Mouse (Mus musculus) testis, postnatal 14 days (tissue): ENCODE results near the gene Kcnip3.

ENCODE experiments used
- DNase-seq: peaks from one replicate; pipeline ENCODE4 v3.0.0; 2021; ENCODE audit warnings: low spot score

The Kcnip3 gene

DNA sequence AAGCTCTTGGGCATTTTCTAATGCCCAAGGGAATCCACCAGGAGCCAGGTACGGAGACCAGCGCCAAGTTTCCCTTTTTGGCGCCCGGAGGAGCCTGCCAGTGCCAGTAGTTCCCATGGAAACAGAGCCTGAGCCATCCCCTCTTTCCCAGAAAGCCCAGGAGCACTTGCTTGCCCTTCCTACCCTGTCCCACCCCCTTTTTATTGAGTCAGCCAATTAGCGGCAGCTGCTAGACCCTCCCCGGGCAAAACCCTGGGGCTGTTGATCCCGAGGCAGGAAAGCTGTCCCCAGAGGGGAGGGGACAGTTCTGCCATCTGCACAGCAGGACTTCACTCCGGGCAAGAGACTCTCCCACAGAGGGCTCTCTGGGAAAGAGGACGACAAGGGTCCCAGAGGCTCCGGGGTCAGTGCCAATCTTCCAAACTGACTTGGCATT, at the start of gene Kcnip3:
Kcnip3 (minus strand) TSS at position 89 of the 436 bp plus-strand sequence.
- no peak for DNase-seq

DNA sequence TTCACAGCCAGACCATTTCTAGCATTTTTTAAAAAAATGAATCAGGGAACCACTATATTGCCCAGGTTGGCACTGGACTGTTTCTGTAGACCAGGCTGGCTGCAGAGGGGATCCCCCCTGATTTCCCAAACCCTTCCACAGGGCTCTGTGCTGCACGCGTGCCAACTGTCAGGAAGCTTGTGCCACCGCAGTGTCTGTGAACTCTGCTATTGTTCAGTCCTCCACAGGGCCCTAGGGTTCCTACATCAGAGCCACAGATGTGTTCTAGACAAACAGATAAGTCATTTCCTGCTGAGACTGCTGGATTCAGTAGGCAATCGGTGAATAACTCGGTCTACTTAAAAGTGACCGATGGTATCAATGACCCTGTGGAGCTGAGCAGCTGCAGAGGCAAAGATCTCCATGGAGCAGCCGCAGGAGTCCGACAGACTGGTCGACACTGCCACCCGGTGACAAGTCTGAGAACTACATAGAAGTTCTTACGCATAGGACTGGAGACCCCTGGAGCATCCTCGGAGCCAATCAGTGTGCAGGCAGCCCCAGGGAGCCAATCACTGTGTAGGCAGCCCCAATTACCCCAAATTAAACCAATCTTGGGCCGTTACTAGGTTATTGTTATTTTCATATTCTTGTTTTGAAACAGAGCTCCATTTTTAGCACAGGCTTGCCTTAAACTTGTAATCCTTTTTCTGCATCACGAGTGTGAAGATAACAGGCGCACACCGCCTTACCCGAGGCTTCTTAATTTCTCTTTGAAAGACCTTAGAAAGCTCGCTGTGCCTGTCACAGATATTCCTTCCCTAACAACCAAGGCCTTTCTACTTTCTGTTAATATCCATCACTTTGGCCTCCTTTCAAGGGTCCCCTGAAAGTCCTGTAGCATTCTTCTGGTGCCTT, 37.4 kb upstream of the Kcnip3 start:
- peak; percentile 78 for DNase-seq

DNA sequence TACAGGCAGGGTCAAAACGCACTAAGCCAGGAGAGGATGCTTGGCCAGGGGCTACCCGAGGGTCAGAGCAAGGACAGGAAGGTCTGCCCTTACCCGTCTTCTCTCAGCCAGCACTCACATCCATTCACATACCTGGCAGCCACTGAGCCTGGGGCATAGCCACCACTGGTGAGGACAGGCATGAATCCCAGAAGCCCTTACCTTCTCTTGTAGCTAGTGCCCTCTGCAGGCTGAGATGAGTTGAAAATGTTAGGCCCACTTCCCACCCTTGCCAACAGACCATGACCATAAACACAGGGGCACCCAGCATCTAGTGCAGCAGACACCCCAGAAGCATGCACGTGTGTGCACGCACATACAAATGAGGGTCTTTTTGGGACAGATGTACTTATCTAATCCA, 29.2 kb upstream of the Kcnip3 start:
- DNase-seq = no peak

DNA sequence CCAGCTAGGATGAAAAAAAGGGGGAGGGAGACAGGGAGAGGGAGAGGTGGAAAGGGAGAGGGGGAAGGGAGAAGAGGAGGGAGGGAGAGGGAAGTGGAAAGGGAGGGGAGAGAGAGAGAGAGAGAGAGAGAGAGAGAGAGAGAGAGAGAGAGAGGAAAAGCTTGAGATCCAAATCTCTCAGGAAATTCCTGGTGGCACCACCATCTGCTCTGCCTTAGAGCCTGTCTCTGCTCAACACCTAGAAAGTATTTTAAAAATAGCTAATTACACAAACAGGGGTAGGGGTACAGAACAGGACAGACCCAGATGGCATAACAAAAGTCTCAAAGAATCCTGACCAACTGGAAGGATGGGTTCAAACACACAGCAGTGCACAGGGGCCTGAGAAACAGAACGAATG, 28.6 kb upstream of the Kcnip3 start:
- no peak for DNase-seq

- no peak for DNase-seq
Measured at GRCm38 (mm10) chr2:127549711-127550110, 27.8 kb upstream of the Kcnip3 start.

DNA sequence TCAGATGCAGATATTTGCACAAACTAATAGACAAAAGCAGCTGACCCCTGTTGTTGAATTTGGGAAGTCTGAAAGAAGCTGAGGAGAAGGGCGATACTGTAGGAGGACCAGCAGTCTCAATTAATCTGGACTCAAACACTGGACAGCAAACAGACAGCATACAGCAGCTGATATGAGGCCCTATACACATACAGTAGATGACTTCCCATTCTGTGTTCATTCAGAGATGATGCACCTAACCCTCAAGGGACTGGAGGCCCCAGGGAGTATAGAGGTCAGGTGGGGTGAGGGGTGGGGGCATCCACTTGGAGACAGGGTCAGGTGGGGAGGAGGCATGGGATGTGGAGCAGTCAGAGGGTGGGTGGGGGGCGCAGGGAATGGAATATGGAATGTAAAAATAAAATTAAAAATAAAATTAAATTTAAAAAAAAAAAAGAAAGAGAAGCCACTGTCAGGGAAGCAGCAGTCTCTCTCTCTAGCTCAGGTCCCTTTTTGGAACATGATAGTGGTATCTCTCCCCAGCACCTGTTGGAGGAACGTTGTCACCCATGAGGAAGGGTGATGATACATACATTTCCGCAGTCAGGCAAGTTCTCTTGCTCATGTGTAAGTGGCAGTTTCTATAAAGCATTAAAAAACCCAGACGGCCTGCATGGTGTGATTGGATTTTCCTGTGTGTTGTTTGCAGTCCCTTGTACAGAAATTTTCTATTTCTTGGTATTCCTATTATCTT, 26.6 kb upstream of the Kcnip3 start:
- no peak for DNase-seq

DNA sequence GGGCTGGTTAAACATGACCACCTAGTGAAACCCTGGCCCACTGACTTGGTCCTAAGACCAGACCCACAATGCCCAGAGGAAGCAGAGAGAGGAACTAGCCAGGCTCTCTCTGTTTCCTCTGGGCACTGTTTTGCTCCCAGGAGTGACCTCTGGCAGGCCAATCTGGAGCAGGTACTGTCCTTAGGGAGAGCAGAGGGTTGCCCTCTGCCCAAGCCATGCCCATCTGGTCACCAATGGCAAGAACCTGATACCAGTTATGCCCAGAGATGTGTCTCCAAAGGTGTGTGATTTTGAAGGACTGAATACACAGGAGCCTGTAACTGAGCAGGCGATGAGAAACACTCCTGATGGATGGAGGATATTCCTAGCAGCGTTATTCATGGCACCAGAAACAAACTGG, 19.8 kb upstream of the Kcnip3 start:
- DNase-seq = no peak

DNA sequence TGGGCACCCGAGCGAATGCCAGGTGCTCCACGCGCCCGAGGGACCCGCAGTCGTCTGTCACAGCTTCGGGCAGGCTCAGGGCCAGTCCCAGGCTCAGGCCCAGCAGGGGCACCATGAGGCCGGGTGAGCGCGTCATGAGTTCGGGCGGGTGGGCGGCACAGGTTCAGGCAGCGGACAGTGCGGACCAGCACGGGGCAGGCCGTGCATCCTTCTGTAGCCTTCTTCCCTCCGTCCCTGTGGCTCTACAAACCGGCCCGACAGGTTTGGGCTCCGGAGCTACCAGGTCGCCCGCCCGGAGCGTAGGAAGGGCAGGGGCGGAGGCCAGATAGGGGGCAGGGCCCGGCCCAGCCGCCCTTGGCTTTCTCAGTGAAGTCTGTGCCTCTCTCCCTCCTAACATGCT, 19.3 kb upstream of the Kcnip3 start, which contains the start of gene Prom2:
Prom2 (minus strand) TSS at position 283 of the 400 bp plus-strand sequence.
- no peak for DNase-seq

DNA sequence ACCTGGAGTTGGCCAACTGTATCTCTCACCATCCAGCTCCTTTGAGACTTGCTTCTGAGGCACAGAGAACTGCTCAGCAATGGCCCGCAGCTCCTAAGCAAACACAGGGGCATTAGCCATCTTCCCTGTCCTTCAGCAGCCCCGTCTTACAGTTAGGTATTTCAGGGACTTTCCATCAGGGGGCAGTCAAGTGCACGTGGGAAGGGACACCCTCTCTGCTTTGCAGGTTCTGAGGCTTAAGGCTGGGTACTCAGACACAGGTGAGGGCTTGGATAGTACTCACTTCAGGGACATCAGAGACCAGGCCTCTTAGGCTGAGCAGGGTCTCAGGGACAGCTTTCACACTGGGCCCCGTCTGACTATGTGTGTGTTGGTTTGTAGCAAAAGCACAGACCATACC, 17.6 kb upstream of the Kcnip3 start:
- no peak for DNase-seq

GRCm38 (mm10) chr2:127537548-127537947, 15.7 kb upstream of the Kcnip3 start:
- no peak for DNase-seq

DNA sequence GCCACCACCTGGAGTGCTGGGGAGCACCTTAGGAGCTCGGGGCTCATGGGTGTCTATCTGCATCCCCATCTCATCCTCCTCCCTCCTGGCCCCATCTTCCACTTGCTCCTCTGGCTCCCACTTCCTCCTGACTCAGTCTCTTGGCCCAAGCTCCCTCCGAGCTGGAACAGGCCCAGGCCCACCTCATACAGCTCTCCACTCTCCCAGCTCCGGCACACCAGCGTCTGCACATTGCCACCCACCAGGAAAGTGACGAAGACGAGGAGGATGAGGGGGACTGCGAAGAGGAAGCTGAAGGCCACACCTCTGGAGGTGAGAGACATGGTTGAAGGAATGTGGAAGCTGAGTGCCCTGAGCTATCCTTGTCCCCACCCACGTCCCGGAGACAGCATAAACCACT, 13.5 kb upstream of the Kcnip3 start:
- DNase-seq = no peak

GRCm38 (mm10) chr2:127532379-127532778, 10.5 kb upstream of the Kcnip3 start:
- no peak for DNase-seq

GRCm38 (mm10) chr2:127531592-127531991, 9.7 kb upstream of the Kcnip3 start:
- DNase-seq = no peak

DNA sequence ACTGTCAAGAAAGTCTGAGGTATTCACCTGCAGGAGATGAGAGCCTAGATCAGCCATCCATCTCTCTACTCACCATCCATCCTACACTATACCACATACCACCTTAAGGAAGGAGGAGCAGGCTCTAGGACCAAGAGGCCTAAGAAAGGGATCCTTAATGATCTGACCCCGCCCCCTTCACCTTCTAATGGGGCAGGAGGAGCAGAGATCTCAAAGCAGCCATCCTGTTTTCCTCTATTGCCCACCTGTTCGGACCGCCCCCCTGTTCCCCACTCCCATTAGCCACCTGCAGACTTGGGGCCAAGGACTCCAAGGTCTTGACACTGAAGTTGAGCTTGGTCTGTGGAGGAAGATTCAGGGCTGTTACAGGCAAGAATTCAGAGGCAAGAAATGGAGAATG, 8.5 kb upstream of the Kcnip3 start:
- no peak for DNase-seq

DNA sequence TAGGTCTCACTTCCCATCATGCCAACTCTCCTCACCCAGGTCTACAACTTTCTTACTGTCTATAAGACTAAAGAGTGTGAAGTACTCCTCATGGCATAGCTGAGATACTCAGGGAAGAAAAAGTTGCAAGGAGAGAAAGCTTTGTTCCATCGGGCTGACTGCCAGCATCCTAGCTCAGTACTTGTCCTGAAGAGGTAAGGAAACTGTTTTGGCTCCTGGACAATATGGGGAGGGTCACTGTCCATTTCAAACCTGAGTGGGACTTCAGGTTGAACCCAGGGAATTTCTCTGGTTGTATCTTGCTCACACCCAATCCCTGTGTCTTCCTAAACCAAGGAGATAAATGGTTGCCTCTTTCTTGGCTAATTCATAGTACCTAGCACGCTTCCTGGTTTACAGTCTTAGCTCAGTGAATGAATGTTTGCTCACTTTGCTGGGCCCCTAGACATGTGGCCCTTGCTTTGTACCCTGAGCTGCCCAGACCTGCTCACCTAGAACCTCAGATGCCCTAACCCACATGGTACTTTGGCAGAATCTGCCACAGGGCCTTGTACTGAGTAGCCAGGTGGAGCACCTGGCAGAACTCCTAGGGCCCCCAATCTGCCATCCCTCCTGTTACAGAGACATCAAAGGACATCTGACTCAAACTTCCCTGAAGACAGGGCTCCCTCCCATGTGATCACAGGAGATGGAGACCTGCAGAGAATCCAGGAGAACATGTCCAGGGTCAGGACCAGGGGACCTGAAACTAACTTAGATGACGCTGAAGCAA, 3.3 kb upstream of the Kcnip3 start:
- no peak for DNase-seq

DNA sequence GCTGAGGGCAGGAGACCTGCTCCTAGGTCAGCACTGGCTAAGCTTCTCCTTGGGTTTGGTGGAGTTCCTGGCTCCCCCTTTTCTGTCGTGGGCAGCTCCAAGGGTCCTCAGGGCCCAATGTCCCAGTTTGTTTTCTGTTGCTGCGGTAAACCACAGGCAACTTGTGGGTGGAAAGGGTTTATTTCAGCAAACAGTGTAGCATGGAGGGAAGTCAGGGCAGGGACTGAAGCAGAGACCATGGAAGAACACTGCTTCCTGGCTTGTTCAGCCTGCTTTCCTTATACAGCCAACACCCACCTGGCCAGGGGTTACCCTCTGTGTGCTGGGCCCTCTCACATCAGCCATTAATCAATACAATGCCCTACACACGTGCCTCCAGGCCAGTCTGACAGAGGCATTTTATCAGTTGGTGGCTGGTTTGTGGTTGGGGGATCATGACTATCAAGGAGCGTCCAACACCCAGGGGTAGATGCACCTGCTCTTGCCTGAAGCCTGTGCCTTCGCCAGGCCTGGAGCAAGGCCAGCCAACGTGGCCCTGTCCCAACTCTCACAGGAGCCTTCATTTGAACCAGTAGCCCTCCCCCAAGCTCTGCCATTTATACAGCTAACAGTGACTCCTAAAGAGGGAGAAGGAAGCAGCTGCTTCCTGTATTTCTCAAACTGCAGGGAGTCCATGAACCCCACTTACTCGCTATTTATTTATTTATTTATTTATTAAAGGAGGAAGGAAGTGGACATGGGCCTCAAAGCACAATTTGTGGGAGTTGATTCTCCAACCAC, 2.2 kb upstream of the Kcnip3 start:
- no peak for DNase-seq

DNA sequence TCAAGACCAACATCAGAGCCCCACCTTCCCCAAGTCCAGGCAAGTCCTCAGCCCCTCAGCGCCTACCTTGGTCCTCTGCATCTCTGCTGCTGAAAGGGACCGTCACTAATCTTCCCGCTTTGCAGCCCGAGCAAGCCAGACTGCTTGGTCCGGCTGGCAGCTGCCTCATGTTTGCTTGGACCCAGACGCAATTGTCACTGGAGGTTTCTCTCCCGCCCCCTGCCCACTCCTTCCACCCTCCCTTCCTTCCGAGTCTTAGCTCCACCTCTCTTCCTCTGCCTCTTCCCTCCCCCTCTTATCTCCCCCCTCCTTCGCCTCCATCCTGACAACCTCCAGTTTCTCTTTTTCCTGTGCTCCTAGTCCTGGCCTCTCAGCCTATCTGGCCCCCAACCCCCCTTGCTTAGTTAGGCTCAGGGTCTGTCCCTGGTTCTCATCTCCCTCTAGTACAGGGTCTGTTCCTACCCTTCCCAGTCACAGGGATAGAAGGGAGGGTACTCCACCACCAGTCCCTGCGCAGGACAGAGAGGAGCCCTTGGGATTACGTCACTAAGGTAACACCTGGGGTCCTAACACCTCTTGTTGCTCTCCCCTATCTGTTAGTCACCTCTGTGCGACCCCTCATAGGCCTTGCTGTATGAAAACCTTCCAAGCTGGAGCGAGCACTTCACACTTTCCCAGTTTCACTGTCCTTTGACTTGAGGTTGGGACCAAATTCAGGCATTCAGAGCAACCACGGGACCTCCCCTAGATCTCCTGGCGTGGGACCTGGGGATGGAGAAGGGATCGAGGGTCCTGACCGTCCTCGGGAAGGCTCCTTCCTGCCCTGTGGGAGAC, 505 bp downstream of the Kcnip3 start:
- DNase-seq = no peak

GRCm38 (mm10) chr2:127520123-127520522, 1.8 kb downstream of the Kcnip3 start:
- DNase-seq = no peak

DNA sequence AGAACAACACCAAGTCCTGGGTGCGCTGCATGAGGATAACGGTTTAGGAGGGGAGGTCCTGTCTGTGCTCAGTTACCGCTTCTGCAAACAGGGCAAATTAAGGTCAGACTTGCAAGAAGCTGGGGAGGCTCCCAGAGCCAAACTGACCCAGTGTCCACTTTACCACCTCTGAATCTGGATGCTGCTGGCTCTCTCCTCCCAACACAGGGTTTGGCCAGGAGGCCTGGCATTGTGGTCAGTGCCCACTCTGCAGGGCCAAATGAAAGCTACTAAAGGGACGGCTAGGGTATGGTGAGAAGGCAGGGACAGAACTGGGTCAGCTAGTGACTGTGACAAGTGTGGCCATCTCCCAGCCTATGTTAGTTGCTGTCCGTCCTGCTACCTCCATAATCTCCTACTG, 2.6 kb downstream of the Kcnip3 start:
- DNase-seq = no peak

- DNase-seq = no peak
Measured at GRCm38 (mm10) chr2:127518831-127519230, 3.1 kb downstream of the Kcnip3 start.

GRCm38 (mm10) chr2:127518273-127518672, 3.6 kb downstream of the Kcnip3 start:
- DNase-seq = no peak
